Mouse (Mus musculus) brain, embryonic 14.5 days (tissue): ENCODE measurements around the gene Cog5. TPM values are rescaled to one million over a fixed set of nuclear protein-coding genes. Genes with fewer than 3 reads are reported as not detected.

Experiments
- DNase-seq: peaks from one replicate; pipeline ENCODE4 v3.0.0-alpha.2; 2011; ENCODE audit warnings: low read depth
- CTCF ChIP-seq: fragments of 200-500 bp; IDR thresholded peaks from 2 replicates; pipeline ENCODE4 v1.5.1; 2012; ENCODE audit warnings: inconsistent platforms, mild to moderate bottlenecking, moderate library complexity, borderline replicate concordance; ENCODE audit not compliant: insufficient read depth, insufficient read length; ENCODE audit errors: extremely low read depth
- POLR2A ChIP-seq: fragments of 200-500 bp; IDR thresholded peaks from 2 replicates; pipeline ENCODE4 v1.6.1; 2012; ENCODE audit warnings: mild to moderate bottlenecking, inconsistent platforms, borderline replicate concordance; ENCODE audit not compliant: poor library complexity, insufficient read depth, insufficient read length, severe bottlenecking; ENCODE audit errors: extremely low read depth
- polyA plus RNA-seq: library from polyadenylated mRNA; depleted of rRNA; stranded (reverse); fragments of >200 nt; gene quantifications from 2 replicates; pipeline ENCODE4 v1.2.3, GENCODE M21; 2012

The Cog5 gene
- polyA plus RNA-seq, 1 experiment = 32.9 TPM

DNA sequence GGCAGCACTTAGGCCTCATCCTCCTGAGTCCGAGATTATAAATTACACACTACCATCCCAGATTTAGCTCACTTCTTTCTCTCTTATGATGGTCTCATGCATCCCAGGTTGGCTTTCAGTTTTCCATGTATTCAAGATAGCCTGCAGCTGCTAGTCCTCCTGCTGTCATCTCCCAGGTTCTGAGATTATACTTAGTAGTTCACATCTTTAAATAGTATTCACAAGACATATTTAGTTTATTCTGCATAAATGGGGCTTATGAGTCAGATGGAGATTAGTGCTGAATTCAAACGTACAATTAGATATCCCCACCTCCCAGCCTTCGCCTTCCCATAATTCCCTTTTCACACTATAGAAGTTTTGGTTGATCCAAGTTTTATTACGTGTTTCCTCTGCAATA, 222.1 kb downstream of the Cog5 start:
- no peak for TF ChIP-seq CTCF
- TF ChIP-seq POLR2A = no peak
- no peak for DNase-seq

DNA sequence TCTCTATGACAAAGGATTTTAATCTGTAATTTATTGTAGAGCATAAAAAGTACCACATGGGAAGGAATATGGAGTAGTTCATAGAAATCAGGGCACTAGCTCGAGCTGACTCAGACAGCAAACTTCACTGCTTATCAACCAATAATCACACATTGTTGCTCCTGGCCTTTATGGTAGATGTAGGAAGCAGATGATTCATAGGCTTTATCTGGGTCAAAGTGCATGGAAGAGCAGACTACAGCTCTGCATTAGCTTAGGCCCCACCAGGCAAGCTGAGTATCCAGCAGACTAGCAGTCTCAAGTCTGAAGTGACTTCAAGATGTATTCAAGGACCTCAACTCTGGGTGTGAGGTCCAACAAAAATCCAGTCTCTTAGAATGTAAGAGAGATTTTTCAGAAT, 228.1 kb downstream of the Cog5 start:
- TF ChIP-seq CTCF (no peak), POLR2A (no peak)
- DNase-seq = no peak

DNA sequence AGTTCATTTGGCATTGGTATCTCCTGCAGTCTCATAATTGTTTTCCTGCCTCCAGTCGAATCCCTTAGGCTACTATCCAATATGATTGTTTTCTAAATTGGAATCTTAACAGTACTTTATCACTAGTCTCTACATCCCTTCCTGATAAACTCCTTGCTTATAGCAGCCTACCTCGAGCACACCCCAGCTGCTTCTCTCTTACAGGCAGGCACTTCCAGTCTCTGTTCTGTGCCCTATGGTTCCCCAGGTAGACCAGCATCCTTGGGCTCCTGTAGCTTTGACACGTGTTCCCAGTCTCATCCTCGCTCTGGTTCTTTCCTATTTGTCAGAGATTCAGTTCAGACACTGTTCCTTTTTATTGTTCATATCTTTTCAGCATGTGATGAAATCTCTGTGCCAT, 229.7 kb downstream of the Cog5 start:
- no peak for DNase-seq
- no peak for TF ChIP-seq POLR2A
- no peak for TF ChIP-seq CTCF

DNA sequence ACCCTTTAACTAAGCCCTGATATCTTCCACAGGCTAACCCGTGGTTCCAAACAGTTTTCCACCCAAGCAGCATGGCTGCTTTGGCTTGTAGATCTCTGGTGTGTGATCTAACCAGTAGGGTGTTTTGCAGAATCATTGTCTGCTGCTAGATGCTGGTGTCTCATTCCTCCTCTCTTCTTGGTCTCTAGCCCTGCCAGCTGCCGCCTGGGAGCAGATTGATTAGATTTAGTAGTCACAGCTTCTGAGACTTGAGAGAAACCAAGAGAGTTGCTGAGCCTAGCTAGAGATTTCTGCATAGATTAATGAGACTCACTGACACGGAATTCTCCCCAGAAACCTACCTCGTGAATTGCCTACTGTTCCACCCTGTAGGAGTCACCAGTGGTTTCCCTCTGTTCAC, 230.4 kb downstream of the Cog5 start:
- DNase-seq = no peak
- no peak for TF ChIP-seq CTCF
- no peak for TF ChIP-seq POLR2A

DNA sequence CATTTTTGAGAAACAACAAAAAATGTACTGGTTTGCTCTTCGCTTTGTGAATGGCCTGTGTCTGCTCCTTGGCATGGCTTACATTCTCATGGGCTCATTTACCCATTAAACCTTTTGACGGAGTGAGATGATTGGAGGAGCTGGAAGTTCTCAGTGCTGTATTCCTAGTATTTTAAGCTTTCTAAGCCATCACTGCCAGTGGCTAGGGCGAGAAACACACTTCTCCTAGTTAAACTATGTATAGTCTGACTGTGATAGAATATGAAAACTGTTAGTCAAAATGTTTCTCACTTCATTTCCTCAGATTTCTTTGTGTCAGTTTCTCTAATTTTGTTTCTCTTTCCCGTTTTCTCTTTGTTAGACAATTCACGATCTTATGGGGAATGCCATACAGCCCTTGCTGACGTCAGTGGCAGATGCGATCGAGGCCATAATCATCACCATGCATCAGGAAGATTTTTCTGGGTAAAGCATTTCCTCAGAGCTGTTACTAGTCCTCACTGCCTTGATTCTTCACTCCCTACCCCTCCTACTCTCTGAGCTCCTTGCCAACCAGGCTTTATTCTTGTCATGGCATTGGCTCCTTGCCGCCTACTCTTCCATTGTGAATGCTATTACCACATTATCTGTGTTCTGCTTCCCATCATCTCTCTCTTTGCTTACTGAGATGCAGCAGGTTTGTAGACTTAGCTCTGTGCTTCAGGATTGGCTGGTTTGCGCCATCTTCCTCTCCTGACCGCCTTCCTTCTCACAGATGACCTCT, 231.4 kb downstream of the Cog5 start:
- TF ChIP-seq CTCF (no peak), POLR2A (no peak)
- no peak for DNase-seq

DNA sequence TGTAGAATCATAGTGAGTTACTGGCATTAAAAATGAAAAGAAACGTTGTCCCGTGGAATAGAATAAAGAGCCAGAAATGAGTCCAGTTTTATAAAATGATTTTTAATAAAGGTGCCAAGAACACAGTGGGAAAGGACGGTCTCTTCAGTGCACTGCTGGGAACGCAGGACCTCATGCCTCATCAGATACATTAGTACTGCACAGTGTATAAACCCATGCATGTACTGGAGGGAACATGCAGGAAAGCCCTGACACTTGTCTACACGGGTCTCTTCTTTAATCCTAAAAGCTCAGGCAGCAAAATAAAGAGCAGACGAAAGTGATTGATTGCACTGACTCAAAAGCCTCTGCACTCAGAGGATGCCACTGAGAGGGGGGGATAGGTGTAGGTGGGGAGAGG, 236.0 kb downstream of the Cog5 start:
- TF ChIP-seq POLR2A (no peak), CTCF (no peak)
- no peak for DNase-seq

DNA sequence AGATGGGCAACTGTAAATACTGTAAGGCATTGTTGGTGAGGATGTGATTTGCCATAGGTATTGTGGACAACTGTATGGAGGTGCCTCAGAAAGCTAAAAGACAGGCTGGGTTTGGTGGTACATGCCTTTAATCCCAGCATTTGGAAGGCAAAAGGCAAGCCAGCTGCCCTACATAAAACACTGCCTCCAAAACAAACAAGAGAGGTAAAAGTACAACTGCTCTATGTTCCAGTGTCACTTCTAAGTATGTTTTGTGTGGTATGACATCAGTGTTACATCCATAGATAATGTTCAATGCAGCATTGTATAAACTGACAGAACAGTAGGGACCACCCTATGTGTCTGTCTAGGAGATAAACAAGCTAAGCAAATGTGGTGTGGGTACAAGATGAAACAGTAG, 237.4 kb downstream of the Cog5 start:
- no peak for DNase-seq
- TF ChIP-seq CTCF (no peak), POLR2A (no peak)

DNA sequence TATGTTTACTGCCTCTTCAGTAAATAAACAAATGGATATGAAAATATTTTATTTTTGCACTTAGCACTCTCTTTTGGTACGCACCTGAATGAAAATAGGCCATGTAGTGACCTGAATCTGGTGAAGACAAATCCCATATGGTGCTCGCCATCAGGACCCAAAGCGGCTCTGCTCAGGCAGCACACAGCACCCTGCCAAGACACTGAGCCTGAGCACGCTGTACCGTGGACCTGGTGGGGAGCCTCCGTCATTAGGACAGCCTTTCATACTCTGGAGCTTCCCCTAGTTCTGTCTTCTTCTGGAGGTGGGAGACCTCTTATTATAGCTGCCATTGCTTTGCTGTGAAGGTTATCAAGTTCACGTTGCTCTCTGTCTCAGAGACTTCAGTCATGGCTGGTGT, 238.1 kb downstream of the Cog5 start:
- TF ChIP-seq CTCF (no peak), POLR2A (no peak)
- no peak for DNase-seq

DNA sequence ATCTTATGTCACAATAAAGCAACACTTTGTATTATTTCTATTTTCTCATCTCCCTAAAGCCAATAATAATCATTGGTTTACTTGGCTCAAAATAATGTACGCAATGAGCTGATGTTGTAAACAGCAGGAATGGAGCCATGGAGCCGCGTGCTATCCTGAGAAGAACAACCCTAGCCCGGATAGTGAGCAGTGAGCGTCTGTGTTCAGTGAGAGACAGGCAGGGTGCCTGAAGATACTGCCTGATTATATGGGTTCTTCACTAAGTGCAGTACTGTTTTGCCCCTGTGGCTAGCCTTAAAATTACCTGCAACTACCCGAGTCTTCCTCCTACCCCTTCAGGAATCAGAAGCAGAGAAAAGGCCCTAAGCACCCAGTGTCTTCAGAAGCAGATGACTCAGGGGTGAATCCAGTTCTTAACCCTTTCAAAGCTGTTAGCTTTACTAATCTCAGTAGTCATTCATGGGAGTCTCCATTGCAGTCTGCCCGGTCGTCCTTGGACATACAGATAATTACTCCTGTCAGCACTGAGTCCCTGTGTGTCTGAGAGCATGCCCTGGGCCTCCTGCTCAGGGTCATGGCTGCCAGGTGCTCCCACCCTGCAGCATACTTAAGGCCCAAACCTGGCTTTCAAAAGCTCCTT, 240.5 kb downstream of the Cog5 start:
- no peak for TF ChIP-seq CTCF
- TF ChIP-seq POLR2A = no peak
- peak; percentile 49 for DNase-seq

DNA sequence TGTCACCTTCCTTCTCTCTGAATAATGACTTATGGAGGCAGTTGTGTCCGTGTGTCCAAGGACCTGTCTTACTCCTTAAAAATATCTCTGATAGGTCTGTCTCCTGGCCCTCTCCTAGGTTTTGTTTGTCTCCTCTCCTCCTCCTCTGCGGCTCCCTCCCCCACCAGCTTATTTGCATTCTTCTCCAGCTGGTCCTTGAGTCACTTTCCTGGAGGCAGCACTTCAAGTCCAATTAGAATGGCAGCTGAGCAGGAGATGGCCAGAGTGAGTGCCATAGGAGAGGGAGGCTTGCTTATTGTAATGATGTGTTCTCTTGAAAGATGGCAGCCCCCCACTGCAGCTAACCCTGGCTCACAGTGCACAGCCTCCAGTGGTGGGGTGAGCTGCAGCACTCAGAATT, 241.2 kb downstream of the Cog5 start:
- DNase-seq = peak; percentile 89
- no peak for TF ChIP-seq CTCF
- TF ChIP-seq POLR2A = no peak

DNA sequence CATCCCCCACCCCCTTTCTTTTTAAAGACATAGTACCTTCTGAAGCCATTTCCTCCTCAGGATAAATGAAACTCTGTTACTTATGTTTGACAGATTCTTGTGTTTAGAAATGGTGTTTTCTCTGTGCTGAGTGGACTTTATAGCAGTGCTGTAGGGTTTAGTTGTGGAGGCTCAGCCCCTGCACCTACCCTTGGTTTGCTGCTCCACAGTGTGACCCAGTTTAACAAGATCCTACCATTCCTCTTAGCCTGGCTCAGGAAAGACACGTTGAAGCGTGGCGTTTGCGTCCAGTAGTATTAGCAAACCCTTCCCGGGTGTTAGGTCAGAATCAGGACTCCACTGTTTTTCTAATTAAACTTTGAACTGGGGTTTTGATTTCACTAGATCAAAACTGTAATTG, 241.6 kb downstream of the Cog5 start:
- TF ChIP-seq POLR2A = no peak
- no peak for TF ChIP-seq CTCF
- DNase-seq = no peak

DNA sequence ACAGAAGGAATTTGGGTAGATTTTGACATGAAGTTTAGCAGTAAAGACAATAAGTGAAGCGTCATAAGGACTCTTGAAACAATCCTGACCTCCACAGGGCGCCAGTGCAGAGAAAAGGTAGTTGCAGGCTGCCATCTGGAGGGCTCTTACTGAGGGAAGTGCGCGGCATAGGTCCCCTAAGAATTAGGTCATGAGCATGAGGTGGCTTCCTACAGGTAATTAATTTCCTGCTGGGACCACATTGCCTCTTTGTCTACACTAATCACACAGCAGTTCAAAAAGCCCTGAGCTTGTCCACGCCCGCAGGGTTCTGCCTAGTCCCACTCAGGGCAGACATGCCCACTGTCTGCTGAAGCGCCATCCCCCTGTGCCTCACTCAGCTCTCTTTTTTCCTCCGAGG, 242.3 kb downstream of the Cog5 start:
- peak; percentile 38; the same call in 1 of the 2 replicates for TF ChIP-seq CTCF
- no peak for TF ChIP-seq POLR2A
- peak; percentile 78 for DNase-seq
